Mouse (Mus musculus) left cerebral cortex, adult 8-10 months (tissue): ENCODE data around the gene Dscaml1. TPM values are rescaled to one million over a fixed set of nuclear protein-coding genes. Genes with fewer than 3 reads are reported as not detected.

Experiments used
- DNase-seq, 2 experiments: peaks; one replicate each; pipeline ENCODE4 v3.0.0; 2022; ENCODE audit warnings: low spot score in 2 of 2
- total RNA-seq, 4 experiments: library from RNA; stranded (reverse); gene quantifications; 2 replicates each; pipeline ENCODE4 v1.2.4; 2022

Dscaml1 gene
- total RNA-seq, 4 experiments from 2014 or later: 42.5 to 65.6 (median 47.0) TPM

DNA sequence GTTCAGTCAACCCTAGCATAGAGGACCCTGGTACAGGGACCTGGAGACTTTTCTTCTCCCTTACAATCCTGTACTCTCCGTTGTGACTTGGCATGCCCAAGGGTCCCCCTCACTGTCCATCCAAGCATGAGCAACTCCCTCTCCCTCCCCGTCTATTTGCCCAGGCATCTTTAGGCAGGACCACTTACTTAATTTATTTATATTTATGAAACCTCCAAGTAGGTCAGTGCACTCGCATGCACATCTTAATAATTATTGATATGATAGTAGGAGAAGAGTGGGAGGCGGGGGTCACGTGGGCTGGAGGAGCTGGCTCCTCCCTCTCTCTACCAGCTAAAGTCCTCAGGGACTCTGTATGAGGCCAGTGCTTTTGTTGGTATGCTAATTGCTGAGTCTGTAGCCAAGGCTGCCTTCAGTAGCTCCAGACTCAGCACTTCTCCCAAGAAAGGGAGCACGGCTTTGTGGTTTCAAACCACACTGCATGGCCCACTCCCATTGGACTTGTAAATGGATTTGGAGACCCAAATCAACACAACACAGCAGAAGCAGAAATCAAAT lies 199.5 kb downstream of the Dscaml1 start:
- no peak for DNase-seq

DNA sequence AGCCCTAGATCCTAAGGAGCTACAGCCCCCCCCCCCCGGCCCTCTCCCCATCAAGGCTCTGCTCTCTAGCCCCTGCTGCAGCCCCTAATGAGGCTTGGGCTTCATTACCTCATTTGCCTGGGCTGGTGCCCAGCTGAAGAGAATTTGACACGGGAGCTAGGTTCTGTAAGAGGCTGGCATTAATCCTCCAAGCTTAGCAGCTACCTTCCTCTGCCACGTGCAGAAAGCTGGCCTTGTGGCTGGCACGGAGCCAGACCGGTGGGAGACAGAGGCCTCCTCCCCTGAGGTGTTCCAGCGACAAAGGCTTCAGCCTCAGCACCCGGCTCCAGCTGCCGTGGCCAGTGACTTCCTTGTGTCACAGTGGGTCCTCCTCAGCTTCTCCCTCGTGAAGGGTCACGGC lies 206.1 kb downstream of the Dscaml1 start:
- DNase-seq: no peak

DNA sequence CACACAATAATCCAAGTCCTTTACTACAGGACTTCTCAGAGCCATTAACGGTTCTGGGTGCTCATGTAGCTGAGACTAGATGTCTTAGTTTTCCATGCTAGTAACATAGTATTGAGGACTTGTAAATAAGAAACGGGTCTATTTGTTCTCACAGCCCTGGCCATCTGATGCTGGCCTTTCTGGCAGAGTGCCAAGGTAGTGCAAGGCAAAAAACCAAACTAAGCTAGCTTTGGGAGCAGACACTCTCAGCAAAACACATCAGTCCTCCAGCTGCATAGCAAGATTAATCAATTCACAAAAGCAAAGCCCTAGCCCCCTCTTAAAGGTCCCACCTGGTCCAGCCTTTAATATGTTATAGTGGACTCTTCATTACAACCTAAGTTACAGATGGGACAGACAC lies 206.6 kb downstream of the Dscaml1 start:
- no peak for DNase-seq

DNA sequence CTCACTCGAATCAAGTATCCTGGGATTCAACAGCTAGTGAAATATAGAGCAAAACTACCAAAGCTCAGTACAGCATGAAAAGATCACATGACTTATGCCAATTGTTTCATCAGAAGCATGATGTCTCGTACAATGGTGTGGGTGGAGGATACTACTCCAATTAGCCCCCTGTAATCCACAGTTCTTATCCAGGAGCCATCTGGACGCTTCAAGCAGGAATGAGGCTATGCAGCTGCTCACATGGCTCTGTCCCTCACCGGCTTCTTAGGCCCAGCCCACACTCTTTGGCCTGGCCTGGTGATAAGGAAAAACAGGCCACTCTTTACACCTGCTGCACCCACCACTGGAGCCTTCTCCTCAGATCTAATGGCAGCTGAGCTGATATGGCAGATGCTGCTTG lies 208.6 kb downstream of the Dscaml1 start:
- DNase-seq: no peak

DNA sequence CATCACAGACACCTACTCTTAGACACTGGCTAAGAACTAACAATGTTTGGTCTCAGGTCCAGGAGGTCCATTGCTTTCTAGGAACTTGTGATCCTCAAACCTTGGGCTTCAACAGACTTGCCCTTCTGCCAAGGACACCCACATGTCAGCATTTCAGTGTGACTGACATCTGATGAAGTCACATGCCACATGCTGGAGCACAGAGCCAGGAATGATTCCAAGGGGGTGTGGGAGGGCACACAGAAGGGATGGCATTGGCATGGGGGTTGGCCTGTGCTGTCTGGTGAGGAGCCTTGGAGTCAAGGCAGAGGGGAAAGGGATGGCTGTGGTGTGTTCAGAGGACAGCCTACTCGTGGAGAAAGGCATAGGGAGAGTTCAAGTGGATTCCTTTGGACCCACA lies 210.9 kb downstream of the Dscaml1 start:
- no peak for DNase-seq

DNA sequence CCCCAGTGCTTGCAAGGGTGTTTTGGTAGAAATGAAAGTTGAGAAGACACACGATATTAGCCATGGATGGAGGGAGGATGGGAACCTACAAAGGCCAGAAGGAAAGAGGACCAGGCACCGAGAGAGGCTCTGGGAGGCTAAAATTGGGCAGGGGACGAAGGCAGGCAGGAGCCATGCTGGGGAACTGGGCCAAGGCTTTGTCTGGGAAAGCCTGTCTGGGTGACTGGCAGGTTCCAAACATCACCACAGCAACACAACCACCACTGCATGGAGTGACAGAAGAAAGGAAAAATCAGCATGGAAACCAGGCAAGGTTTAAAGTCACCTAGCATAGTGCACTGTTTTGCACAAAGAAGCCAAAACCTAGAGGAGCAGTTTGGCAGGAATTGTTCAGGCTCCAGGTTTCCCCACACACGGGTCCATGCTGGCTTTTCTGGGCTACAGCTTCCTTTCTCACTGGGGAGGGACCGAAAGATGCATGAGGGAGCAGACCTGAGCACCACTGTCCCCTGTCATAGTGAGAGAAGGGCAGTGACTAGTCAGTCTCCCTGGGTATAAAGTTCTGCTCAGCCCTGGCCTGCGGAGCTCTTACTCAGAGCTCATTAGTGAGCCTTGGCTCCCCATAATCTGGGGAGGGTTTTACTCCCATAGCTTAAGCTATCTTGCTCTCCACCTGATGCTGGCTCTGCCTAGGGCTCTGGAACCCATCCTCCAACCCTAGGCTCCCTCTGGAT lies 211.9 kb downstream of the Dscaml1 start:
- DNase-seq: no peak

DNA sequence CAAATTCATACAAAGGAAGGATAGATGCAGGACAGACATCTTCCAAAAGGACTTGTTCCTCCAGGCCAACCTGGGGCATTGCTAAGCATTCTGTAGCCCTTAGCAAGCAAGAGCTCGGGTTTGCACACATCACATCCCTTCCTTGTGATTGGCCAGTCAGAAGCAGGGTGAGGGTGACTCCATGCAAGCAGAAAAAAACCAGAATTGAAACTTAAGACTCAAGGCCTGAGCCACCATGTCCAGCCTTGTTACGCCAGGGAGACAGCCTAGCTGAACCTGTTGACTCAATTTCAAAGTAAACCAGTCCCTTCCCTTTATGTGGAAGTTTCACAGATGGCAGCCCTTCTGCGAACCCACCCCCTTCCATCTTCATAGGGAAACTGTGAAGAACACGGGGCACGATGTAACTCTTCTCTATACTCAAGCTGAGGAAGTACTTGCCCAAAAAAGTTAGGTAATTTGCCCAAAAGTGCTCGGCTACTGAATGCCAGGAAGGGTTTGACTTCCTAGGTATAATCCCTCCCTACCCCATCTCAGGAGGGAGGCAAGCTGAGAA lies 218.5 kb downstream of the Dscaml1 start:
- no peak for DNase-seq

DNA sequence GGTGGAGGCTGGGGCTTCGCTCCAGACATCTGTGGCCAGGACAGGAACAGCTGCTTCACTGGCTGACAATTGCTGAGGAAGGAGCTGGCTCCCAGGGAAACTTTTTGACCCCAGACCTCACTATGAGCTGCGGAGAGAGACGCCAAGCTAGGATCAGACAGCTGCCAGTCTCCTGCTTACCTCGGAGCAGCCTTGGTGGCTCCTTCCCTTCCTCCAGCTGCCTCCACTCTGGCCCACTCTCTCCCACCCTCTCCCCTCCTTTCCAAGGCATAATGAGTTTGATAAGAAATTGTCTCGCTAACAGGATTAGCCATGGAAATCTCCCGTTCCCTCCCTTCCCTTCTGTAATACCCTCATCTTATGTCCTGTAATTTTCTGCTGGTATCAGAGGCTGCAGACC lies 219.1 kb downstream of the Dscaml1 start:
- DNase-seq: no peak

DNA sequence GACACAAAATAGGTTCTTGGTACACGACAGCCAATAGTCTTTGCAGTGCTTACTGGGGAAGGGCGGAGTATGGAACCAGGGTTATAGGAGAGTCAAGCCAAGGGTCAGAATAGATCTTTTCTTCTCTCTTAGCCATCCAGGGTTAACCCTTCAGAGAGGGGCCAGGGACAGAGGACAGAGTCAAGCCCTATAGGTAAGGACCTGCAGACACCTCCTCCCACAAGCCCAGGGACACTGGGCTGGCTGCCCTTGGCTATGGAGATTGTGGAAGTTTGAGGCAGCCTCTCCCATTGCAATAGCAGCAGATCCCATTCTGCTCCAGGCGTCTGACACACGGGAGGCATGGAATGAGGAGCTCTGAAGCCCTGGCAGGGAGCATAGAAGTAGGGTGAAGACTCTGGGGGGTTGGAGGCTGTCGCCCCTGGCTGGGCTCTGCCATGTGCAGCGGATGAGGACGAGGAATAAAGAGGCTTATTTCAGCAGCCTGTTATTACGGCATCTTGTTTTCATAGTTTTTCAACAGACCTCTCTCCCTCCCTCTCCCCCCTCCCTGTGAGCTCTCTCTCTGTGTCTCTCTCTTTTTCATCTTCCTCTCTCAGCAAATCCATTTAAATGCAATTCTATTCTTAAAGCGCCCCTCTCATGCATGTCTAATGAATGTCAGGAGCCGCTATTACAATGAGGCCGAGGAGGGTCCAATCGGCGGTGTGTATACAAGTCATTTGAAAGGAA lies 224.8 kb downstream of the Dscaml1 start:
- DNase-seq: no peak

DNA sequence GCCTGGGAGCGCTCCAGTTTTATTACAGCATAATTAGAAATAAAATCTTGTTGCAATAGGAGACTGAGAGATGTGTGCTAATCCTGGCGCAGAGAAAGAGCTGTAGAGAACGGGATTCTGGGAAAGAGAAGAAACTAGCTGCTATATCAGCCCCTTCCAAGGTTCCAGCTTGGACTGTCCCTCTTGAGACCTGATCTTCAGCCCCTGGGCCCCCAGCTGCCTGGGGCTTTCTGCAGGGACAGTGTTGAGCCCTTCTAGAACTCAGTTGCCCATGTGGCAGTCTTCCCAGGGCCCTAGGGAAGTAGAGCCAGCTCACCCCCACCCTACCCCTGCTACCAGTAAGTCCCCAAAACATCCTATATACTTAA lies 225.4 kb downstream of the Dscaml1 start:
- no peak for DNase-seq

DNA sequence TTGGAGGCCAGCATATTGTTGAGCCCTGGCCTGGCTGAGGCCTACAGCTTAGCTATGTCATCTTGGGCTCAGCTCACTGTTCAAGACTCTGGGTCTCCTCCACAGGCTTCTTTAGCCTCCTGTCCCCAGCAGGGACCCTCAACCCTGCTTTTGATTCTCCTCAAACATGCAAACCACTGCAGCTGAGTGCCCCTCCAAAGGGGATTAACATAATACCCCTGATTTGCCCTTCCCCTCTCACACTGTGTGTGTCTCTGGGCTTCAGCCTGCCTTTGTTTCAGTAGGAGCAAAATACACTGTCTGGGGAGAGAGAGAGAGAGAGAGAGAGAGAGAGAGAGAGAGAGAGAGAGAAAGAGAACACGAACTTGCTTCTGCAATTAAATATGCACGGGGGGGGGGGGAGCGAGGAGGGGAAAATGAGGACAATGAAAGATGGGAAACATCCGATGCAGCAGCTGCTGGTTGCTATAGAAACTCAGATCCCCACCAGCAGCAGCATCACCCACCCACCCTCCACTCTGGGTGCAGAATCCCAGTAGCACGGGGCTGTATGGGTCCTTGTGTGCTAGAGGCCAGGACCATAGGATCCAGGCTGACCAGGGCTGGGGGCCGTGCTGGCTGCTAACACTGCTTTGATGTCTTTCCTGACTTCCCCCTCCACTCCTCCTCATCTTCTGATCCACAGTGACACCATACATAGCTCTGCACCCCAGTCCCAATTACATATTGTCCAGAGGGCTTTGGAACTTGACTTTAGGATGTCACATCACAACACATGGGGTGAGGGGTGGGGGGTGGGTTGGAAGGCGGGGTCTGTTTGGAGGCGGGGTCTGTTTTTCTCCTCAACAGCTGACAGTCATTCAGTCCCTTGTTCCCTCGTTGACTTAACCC lies 231.0 kb downstream of the Dscaml1 start:
- no peak for DNase-seq

DNA sequence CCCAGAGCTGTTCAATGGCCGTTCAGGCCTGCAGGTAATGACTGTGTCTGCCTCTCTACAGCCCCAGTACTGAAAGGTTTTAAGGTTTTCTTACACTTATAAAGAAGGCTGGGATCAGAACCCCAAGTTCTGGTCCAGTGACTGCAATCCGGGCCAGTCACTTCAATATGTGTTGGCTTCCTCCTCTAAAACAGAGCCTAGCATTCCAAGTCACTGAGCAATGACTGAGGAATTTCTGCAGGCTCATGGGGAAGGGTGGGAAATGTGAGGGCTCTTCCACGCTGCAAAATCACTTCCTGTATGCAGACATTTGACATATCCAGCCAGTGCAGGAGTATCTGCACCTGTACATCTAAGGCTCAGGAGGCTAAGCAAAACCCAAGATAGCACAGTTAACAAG lies 233.8 kb downstream of the Dscaml1 start:
- DNase-seq: no peak

DNA sequence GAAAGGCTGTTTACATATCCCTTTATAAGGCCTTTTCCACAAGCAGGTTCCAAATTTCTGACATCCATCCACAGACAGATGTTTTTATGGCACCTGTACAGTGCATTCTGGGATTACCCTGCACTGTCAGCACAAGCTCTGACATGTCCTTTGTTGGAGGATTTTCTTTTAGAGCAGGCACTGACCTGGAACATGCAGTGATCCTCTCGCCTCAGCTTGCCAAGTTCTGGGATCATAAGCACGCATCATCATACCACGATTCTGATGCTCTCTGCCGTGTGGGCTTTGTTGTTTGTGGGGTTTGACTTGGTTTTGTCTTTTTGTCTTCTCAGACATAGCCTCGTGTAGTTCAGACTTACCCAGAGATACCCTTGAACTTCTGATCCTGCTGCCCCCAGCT lies 236.0 kb downstream of the Dscaml1 start:
- no peak for DNase-seq

DNA sequence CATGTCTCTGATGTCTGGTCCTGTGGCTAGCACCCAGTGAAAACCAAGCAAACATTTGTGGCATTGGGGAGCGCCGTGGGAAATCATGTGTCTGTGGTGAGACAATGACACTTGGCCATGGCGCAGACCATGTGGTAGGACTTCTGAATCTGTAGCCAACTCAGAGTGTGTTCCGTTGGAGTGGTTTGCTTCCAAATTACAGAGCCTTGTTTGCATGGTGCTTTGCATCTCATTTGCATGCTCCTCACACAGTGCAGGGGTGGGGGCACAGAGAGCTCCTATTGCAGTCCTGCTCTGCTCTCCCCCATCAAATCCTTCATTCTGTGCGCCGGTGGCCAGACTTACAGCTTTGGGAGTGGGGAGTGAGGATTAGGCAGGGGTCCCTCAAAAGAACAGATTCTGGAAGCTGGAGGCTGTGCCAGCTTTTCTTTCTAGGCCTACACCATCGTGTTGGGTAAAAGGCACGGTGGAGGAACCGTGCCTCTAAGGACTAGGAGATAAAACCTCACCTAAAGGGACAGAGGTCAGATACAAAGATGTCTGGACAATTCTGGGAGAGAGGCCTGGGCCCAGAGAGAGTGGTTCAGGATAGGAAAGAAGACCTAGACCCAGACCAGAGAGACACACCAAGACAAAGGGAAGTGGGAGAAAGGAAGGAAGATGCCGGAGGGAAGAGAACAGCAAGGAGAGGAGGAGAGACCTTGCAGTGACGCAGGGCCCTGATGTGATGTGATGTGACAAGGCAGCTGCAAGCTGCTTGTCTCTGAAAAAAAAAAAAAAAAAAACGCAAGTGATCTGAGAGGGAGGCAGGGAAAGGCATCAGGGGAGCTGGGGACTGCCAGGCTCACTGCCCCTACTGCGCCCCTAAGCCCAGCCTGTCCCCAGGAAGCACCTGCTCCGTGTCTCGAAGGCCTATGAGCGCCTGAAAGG lies 237.2 kb downstream of the Dscaml1 start:
- DNase-seq: peak; percentile 49 to 77

DNA sequence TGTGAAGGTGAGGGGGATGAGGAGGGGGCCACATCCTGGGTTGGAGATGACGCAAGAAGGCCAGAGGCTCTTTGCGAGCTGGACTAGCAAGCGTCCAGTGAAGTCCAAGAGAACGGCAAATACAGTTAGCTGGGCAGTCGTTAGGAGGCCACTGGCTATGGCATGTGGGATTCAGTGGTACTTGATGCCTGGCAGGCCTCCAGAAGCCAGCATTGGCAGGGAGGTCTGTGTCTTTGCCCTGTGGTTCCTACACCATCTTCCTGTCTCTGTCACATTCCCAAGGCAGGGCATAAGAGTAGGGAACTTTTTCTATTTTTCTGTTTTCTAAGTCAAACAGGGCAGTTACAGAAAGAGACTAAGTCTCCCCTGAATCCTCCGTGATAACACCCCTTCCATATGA lies 237.9 kb downstream of the Dscaml1 start:
- no peak for DNase-seq

DNA sequence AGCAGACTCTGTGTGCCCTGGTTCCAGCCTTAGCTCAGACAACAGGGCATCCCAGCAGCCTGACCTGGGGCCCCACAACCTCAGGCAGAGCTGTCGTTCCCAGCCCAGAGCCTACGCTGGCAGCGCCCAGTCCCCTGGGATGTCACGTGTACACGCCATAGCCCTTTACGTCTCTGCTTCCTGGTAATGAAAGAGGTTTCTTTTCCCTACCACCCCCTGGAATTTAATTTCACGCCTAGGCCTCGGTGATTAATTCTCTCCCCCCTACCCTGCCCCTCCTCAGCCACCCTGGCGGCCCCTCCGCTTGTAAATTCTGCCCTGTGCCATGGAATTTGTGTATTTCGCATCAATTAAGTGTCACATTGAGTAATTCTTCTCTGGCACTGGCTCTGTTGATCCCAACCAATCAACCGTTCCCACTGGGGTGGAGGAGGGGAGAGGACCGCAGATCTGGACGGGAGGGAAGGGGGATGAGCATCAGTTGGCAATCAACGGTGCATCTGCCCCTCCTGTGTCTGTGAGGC lies 238.5 kb downstream of the Dscaml1 start:
- no peak for DNase-seq

DNA sequence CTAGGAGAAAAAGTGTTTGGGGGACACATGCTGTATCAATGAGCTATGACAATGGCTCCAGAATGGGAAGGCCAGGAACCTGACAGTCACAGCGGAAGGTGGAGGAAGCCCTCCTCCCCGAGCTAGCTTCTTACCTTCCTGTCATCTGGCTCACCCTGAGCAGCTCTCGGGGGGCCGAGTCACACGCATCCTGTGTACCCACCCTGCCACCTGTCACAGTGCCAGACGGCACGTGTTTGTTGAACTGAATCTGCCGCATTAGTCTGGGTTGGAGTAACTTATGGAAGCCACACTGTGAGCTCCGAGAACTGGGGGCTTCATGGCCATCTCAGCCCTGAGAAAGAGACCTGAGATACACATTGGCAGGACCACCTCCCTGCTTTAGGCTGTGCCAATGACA lies 249.5 kb downstream of the Dscaml1 start:
- DNase-seq: no peak

DNA sequence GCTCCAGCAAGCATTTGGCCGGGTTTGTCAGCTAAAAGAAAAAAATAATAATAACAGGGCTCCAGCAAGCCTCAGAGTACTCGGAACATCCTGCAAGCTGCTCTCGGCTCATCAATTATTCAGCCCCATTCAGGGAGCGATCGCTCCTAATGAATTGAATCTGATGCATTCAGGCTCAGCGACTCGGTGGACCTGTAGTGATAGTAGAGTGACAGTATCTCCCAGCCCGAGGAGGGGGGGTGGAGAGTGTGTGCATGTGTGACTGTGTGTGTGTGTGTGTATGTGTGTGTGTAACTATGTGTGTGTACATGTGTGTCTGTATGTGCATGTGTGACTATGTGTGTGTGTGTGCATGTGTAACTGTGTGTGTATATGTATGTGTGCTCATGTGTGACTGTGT lies 250.2 kb downstream of the Dscaml1 start:
- DNase-seq: no peak

DNA sequence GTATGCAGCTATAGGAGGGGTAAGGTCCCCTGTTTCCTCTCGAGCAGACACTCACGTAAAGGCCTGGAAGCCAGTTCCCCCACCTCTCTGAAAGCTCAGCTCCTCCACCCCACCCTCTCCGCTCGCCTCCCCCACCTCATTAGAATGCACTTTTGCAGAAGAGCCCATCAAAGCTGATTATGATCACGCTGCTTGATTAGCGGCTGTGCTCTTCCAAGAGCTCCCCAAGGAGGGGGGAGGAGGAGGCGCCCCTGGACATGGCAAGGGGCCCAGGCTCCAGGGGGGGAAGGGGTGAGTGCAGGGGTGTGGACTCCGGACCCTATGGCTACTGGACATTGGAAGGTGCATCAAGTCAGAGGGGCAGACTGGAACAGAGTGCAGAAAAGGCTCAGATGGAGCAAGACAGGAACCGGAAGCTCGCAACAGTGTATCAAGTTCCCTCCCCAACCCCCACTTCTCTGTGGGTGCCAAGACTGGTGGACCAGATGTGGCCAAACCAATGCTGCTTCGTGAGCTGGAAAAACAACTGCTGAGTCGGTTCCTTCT lies 250.9 kb downstream of the Dscaml1 start:
- peak in 1 of 2 experiments; percentile 49 for DNase-seq
